Mouse (Mus musculus) heart, postnatal 0 days (tissue): ENCODE results near the gene Adgrv1.

Experiments
- CTCF ChIP-seq: IDR thresholded peaks from 2 replicates; pipeline ENCODE4 v1.5.1; 2016; ENCODE audit warnings: antibody characterized with exemption, control low read depth, low read depth
- EP300 ChIP-seq: IDR thresholded peaks from 2 replicates; pipeline ENCODE4 v1.6.1; 2016; ENCODE audit warnings: antibody characterized with exemption, low read depth

DNA sequence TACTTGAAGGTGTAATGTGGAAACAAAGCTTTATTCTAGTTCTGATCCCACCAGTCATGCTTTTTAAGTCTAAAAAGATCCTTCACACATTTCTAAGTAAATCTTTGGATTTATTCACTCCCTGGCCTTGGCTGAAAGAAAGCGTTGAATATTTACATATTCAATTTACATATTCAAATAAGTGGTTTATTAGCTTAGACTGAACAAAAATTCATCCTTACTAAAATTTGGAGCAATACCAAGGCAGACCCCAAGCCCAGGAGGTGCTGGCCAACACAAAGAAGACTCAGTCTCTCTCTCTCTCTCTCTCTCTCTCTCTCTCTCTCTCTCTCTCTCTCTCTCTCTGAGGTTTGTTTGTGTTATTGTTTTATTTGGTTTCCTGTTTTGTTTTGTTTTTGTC, 82.9 kb downstream of the Adgrv1 start:
- TF ChIP-seq EP300 (no peak), CTCF (no peak)
